Mouse (Mus musculus) heart, embryonic 12.5 days (tissue): Measurements from ENCODE around the gene Rras. TPM values are rescaled to one million over a fixed set of nuclear protein-coding genes. Genes with fewer than 3 reads are reported as not detected.

Experiments used
- ATAC-seq: fragments of 200-750 bp; cut with Nextera tagmentation; 2 replicates; pipeline ENCODE4 v1.8.0; 2017; ENCODE audit warnings: moderate TSS enrichment, moderate library complexity; ENCODE audit not compliant: insufficient number of reproducible peaks, low FRiP score
- H3K27ac ChIP-seq: fragments of 300-500 bp; sonication (generic); 2 replicates; pipeline ENCODE4 v1.5.1; 2016; ENCODE audit warnings: mild to moderate bottlenecking, moderate library complexity; ENCODE audit not compliant: poor library complexity, severe bottlenecking
- H3K27me3 ChIP-seq: fragments of 300-500 bp; sonication (generic); replicated peaks from 2 replicates; pipeline ENCODE4 v1.6.1; 2016; ENCODE audit warnings: mild to moderate bottlenecking, moderate library complexity
- H3K36me3 ChIP-seq: fragments of 300-500 bp; sonication (generic); 2 replicates; pipeline ENCODE4 v1.6.1; 2016; ENCODE audit warnings: mild to moderate bottlenecking, moderate library complexity
- H3K4me1 ChIP-seq: fragments of 300-500 bp; sonication (generic); replicated peaks from 2 replicates; pipeline ENCODE4 v1.6.1; 2016; ENCODE audit warnings: mild to moderate bottlenecking
- H3K4me2 ChIP-seq: fragments of 300-500 bp; sonication (generic); 2 replicates; pipeline ENCODE4 v1.6.1; 2016; ENCODE audit warnings: mild to moderate bottlenecking, moderate library complexity
- H3K4me3 ChIP-seq: fragments of 300-500 bp; sonication (generic); 2 replicates; pipeline ENCODE4 v1.5.1; 2016; ENCODE audit warnings: mild to moderate bottlenecking
- H3K9ac ChIP-seq: fragments of 300-500 bp; sonication (generic); 2 replicates; pipeline ENCODE4 v1.6.1; 2016; ENCODE audit warnings: mild to moderate bottlenecking, moderate library complexity
- H3K9me3 ChIP-seq: fragments of 300-500 bp; sonication (generic); replicated peaks from 2 replicates; pipeline ENCODE4 v1.6.1; 2016; ENCODE audit warnings: mild to moderate bottlenecking, moderate library complexity
- WGBS: fragments of 180-500 bp; shearing (Covaris S2); methylation state at CpG from one replicate; pipeline ENCODE4 v1.1.7; 2016; 5-methylcytosine and 5-hydroxymethylcytosine counted together
- polyA plus RNA-seq: library from polyadenylated mRNA; unstranded; fragments of >200 nt; fragmentation: Nextera tagmentation; extraction: Ambion mirVana; gene quantifications from 2 replicates; pipeline ENCODE4 v1.2.1, GENCODE M21; 2016

Gene Rras
- polyA plus RNA-seq, 1 experiment from 2014 or later = 79.3 TPM

GRCm38 (mm10) chr7:45002440-45002839, 15.3 kb upstream of the Rras start:
- Histone ChIP-seq H3K36me3 (peaks cover 79% of the 10 kb centered on the region), H3K27me3 (no peaks in the 10 kb centered on the region), H3K9me3 (no peaks in the 10 kb centered on the region), H3K27ac (no peak overlapping the region), H3K4me1 (peaks cover 45% of the 10 kb centered on the region), H3K9ac (no peak overlapping the region), H3K4me2 (no peak overlapping the region), H3K4me3 (no peak overlapping the region)
- WGBS = 80% methylated on average over 7 of the region's 7 CpGs
- ATAC-seq = no peak

- H3K4me1 ChIP-seq = peaks cover 32% of the 10 kb centered on the region
- H3K4me3 ChIP-seq = no peak overlapping the region
- no peak overlapping the region for H3K4me2 ChIP-seq
- ATAC-seq = no peak
- H3K36me3 ChIP-seq = peaks cover 98% of the 10 kb centered on the region
- H3K9me3 ChIP-seq = no peaks in the 10 kb centered on the region
- 0 out of 2 replicates have a peak overlapping the region, but pooled peaks have one; percentile 30 for H3K27ac ChIP-seq
- no peaks in the 10 kb centered on the region for H3K27me3 ChIP-seq
- WGBS = 53% methylated on average over 3 of the region's 3 CpGs
- no peak overlapping the region for H3K9ac ChIP-seq
These were observed 13.2 kb upstream of the Rras start for GRCm38 (mm10) chr7:45004546-45004945.

GRCm38 (mm10) chr7:45005321-45005992, 12.3 kb upstream of the Rras start:
- no peak overlapping the region for H3K9ac ChIP-seq
- peak overlapping the region; percentile 5; the same call in 1 of the 2 replicates for H3K27ac ChIP-seq
- ATAC-seq = no peak

GRCm38 (mm10) chr7:45006503-45006902, 11.3 kb upstream of the Rras start:
- Histone ChIP-seq H3K4me1 (peaks cover 13% of the 10 kb centered on the region; the same call in 1 of the 2 replicates), H3K9ac (no peak overlapping the region), H3K4me2 (no peak overlapping the region), H3K9me3 (no peaks in the 10 kb centered on the region), H3K36me3 (peaks cover 94% of the 10 kb centered on the region), H3K4me3 (no peak overlapping the region), H3K27ac (no peak overlapping the region), H3K27me3 (no peaks in the 10 kb centered on the region)
- no peak for ATAC-seq
- 91% methylated on average over 12 of the region's 12 CpGs for WGBS

More at GRCm38 (mm10) chr7:45005321-45005992, 12.3 kb upstream of the Rras start:
- no peaks in the 10 kb centered on the region for H3K27me3 ChIP-seq
- no peak overlapping the region for H3K4me3 ChIP-seq
- peaks cover 98% of the 10 kb centered on the region for H3K36me3 ChIP-seq
- WGBS = 88% methylated on average over 6 of the region's 6 CpGs
- H3K9me3 ChIP-seq = no peaks in the 10 kb centered on the region
- no peak overlapping the region for H3K4me2 ChIP-seq
- H3K4me1 ChIP-seq = peaks cover 23% of the 10 kb centered on the region

- H3K27ac ChIP-seq = no peak overlapping the region
- 95% methylated on average over 29 of the region's 29 CpGs for WGBS
- H3K4me2 ChIP-seq = no peak overlapping the region
- no peaks in the 10 kb centered on the region for H3K27me3 ChIP-seq
- H3K4me1 ChIP-seq = 0 out of 2 replicates have a peak, but pooled peaks cover 9% of the 10 kb centered on the region
- no peaks in the 10 kb centered on the region for H3K9me3 ChIP-seq
- ATAC-seq = no peak
- H3K4me3 ChIP-seq = no peak overlapping the region
- H3K9ac ChIP-seq = no peak overlapping the region
- H3K36me3 ChIP-seq = peaks cover 94% of the 10 kb centered on the region
These were observed 10.6 kb upstream of the Rras start for GRCm38 (mm10) chr7:45007141-45007540.

GRCm38 (mm10) chr7:45007846-45008245, 9.9 kb upstream of the Rras start:
- Histone ChIP-seq H3K4me3 (no peak overlapping the region), H3K4me1 (0 out of 2 replicates have a peak, but pooled peaks cover 13% of the 10 kb centered on the region), H3K9me3 (no peaks in the 10 kb centered on the region), H3K36me3 (peaks cover 94% of the 10 kb centered on the region), H3K27ac (no peak overlapping the region), H3K27me3 (no peaks in the 10 kb centered on the region), H3K9ac (no peak overlapping the region), H3K4me2 (no peak overlapping the region)
- no peak for ATAC-seq
- 95% methylated on average over 30 of the region's 30 CpGs for WGBS

- Histone ChIP-seq H3K27ac (no peak overlapping the region), H3K4me3 (no peak overlapping the region), H3K4me2 (no peak overlapping the region), H3K4me1 (0 out of 2 replicates have a peak, but pooled peaks cover 15% of the 10 kb centered on the region), H3K27me3 (no peaks in the 10 kb centered on the region), H3K9me3 (no peaks in the 10 kb centered on the region), H3K9ac (no peak overlapping the region), H3K36me3 (peaks cover 94% of the 10 kb centered on the region)
- no peak for ATAC-seq
- 94% methylated on average over 19 of the region's 19 CpGs for WGBS
These were observed 9.3 kb upstream of the Rras start for GRCm38 (mm10) chr7:45008411-45008810.

- H3K27ac ChIP-seq = no peak overlapping the region
- 95% methylated on average over 6 of the region's 6 CpGs for WGBS
- no peak for ATAC-seq
- no peaks in the 10 kb centered on the region for H3K9me3 ChIP-seq
- H3K4me2 ChIP-seq = no peak overlapping the region
- H3K9ac ChIP-seq = no peak overlapping the region
- H3K27me3 ChIP-seq = no peaks in the 10 kb centered on the region
- H3K4me1 ChIP-seq = peaks cover 20% of the 10 kb centered on the region
- peaks cover 65% of the 10 kb centered on the region for H3K36me3 ChIP-seq
- H3K4me3 ChIP-seq = no peak overlapping the region
These were observed 5.8 kb upstream of the Rras start for GRCm38 (mm10) chr7:45012011-45012410.

- peaks cover 57% of the 10 kb centered on the region for H3K36me3 ChIP-seq
- ATAC-seq = no peak
- no peak overlapping the region; the same call in 1 of the 2 replicates for H3K9ac ChIP-seq
These were observed 4.9 kb upstream of the Rras start for GRCm38 (mm10) chr7:45012824-45013223.

GRCm38 (mm10) chr7:45013366-45014095, 4.2 kb upstream of the Rras start:
- peaks cover 50% of the 10 kb centered on the region for H3K36me3 ChIP-seq
- 93% methylated on average over 16 of the region's 16 CpGs for WGBS
- no peaks in the 10 kb centered on the region for H3K9me3 ChIP-seq
- no peak overlapping the region; the same call in 1 of the 2 replicates for H3K9ac ChIP-seq
- H3K4me2 ChIP-seq = no peak overlapping the region
- no peaks in the 10 kb centered on the region for H3K27me3 ChIP-seq
- no peak overlapping the region for H3K27ac ChIP-seq
- no peak for ATAC-seq
- H3K4me1 ChIP-seq = peaks cover 24% of the 10 kb centered on the region
- H3K4me3 ChIP-seq = no peak overlapping the region

More at GRCm38 (mm10) chr7:45012824-45013223, 4.9 kb upstream of the Rras start:
- Histone ChIP-seq H3K27ac (no peak overlapping the region), H3K4me3 (no peak overlapping the region), H3K9me3 (no peaks in the 10 kb centered on the region), H3K4me2 (no peak overlapping the region), H3K27me3 (no peaks in the 10 kb centered on the region), H3K4me1 (peaks cover 20% of the 10 kb centered on the region)
- WGBS = 78% methylated on average over 4 of the region's 4 CpGs

- Histone ChIP-seq H3K4me3 (no peak overlapping the region), H3K27ac (no peak overlapping the region), H3K9ac (peak overlapping the region; percentile 97; the same call in 1 of the 2 replicates), H3K27me3 (no peaks in the 10 kb centered on the region), H3K4me1 (peaks cover 29% of the 10 kb centered on the region), H3K36me3 (peaks cover 45% of the 10 kb centered on the region), H3K4me2 (no peak overlapping the region; the same call in 1 of the 2 replicates), H3K9me3 (no peaks in the 10 kb centered on the region)
- WGBS = 84% methylated on average over 3 of the region's 3 CpGs
- ATAC-seq = no peak
These were observed 3.7 kb upstream of the Rras start for GRCm38 (mm10) chr7:45014096-45014451.
